Mouse (Mus musculus) forebrain, postnatal 0 days (tissue): ENCODE measurements at regions not wholly inside any gene's neighbourhood (a gene's known extent, or its start where the extent isn't known, plus 50 kb on each side); places are given as distances from the start of the nearest gene placed in this dataset.
A peak's percentile ranks its signal among the peaks of the same experiment; 100 is the strongest.

ENCODE experiments used
- ATAC-seq: fragments of 200-750 bp; cut with Nextera tagmentation; 2 replicates; pipeline ENCODE4 v1.8.0; 2017; ENCODE audit warnings: mild to moderate bottlenecking, moderate library complexity
- DNase-seq: peaks from one replicate; pipeline ENCODE4 v3.0.0-alpha.2; 2015
- H3K27ac ChIP-seq: fragments of 300-500 bp; sonication (generic); 2 replicates; pipeline ENCODE4 v1.5.1; 2014; ENCODE audit warnings: low read depth, mild to moderate bottlenecking, antibody characterized with exemption, low read length, moderate library complexity, mixed read lengths
- H3K27me3 ChIP-seq: fragments of 300-500 bp; sonication (generic); 2 replicates; pipeline ENCODE4 v1.6.1; 2014; ENCODE audit warnings: mild to moderate bottlenecking, low read length, mixed read lengths; ENCODE audit not compliant: insufficient read depth
- H3K36me3 ChIP-seq: fragments of 300-500 bp; sonication (generic); 2 replicates; pipeline ENCODE4 v1.6.1; 2014; ENCODE audit warnings: mild to moderate bottlenecking, moderate library complexity; ENCODE audit not compliant: insufficient read depth
- H3K4me1 ChIP-seq: fragments of 300-500 bp; sonication (generic); 2 replicates; pipeline ENCODE4 v1.6.1; 2014; ENCODE audit warnings: antibody characterized with exemption; ENCODE audit not compliant: insufficient read depth
- H3K4me2 ChIP-seq: fragments of 300-500 bp; sonication (generic); 2 replicates; pipeline ENCODE4 v1.6.1; 2014; ENCODE audit warnings: low read depth, mild to moderate bottlenecking, moderate library complexity
- H3K4me3 ChIP-seq: fragments of 300-500 bp; sonication (generic); 2 replicates; pipeline ENCODE4 v1.5.1; 2014; ENCODE audit warnings: low read depth, low read length, mixed read lengths
- H3K9ac ChIP-seq: fragments of 300-500 bp; sonication (generic); 2 replicates; pipeline ENCODE4 v1.6.1; 2014; ENCODE audit warnings: mild to moderate bottlenecking
- H3K9me3 ChIP-seq: fragments of 300-500 bp; sonication (generic); 2 replicates; pipeline ENCODE4 v1.6.1; 2016; ENCODE audit warnings: low read length
- CTCF ChIP-seq: sonication (generic); IDR thresholded peaks from 2 replicates; pipeline ENCODE4 v1.5.1; 2016; ENCODE audit warnings: antibody characterized with exemption, control low read depth, low read depth
- WGBS: fragments of 180-500 bp; shearing (Covaris S2); extraction: QIAGEN DNeasy Blood & Tissue Kit; methylation state at CpG from one replicate; pipeline ENCODE4 v1.1.7; 2014; 5-methylcytosine and 5-hydroxymethylcytosine counted together

DNA sequence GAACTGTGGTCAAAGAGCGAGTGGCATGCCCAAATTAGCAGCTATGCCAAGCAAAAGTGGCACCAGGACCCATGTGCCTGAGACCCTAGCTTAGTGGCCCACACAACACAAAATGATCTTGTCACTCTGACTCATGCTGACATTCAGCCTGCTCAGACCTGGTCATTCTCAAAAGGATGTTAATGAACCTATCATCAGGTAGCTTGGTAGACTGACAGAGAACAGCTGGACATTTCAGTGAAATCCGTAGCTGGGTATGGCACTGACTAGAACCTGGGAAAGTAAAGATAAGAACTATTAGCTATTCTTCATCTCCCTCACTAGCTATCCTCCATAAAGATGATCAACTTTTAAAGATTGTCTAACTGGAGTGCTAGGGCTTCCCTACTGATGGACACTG, 188.5 kb downstream of the Nr2f2 start:
- DNase-seq (no peak), ATAC-seq (no peak)
- Histone ChIP-seq H3K27ac (no peak overlapping the region), H3K27me3 (peaks cover 34% of the 10 kb centered on the region), H3K9me3 (no peaks in the 10 kb centered on the region), H3K36me3 (no peaks in the 10 kb centered on the region), H3K4me3 (no peak overlapping the region), H3K4me1 (no peaks in the 10 kb centered on the region), H3K4me2 (no peak overlapping the region), H3K9ac (no peak overlapping the region)
- TF ChIP-seq CTCF, result no peak
- 81% methylated on average over 2 of the region's 2 CpGs for WGBS

DNA sequence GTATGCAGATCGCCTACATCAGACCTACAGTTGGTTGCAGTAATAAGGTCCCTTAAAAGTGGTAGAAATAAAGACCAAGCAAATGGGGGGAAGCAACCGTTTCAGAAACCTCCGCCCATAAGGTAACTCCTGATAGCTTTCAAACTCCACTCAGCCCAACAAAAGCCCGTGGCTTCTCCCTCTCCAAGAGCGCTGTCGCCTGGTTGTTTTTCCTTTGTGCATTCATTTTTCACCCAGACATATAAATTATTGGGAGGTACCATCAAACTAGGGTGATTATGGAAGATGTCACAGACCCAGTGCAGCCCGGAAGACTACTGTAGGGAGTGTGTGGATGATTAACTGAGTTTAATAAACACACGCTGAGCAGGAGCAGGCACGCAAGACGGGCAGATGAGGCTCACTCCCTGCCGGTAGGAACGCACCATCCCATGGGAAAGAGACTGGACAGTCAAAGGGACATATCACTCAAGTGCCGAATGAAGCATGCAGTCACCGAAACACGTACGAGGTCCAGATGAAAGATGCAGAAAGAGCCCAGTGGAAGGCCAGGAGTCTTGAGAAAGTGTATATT, 189.8 kb downstream of the Nr2f2 start:
- 78% methylated on average over 16 of the region's 16 CpGs for WGBS
- Histone ChIP-seq H3K36me3 (no peaks in the 10 kb centered on the region), H3K4me1 (no peaks in the 10 kb centered on the region), H3K9me3 (no peaks in the 10 kb centered on the region), H3K27me3 (peaks cover 38% of the 10 kb centered on the region), H3K27ac (no peak overlapping the region), H3K4me3 (no peak overlapping the region), H3K9ac (no peak overlapping the region), H3K4me2 (no peak overlapping the region)
- DNase-seq, result no peak
- no peak for ATAC-seq
- TF ChIP-seq CTCF, result no peak

DNA sequence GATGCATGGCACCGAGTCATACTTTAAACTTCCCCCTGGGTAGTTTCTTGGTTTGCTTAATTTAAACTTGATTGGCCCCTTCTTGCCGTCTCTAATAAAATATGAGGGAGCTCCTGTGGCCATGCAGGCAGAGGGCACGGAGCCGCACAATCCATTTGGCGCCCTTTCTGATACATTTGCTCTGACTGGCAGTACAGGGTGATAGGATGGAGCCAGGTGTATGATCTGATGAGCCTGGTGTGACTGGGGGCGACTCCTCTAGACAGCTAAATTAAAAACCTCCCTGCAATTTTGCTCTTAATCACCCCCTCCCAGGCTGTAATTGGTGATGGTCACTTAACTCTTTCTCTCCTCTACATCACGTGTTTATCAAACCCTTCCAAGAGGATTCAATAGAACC, 190.4 kb downstream of the Nr2f2 start:
- ATAC-seq (no peak), DNase-seq (no peak)
- no peaks in the 10 kb centered on the region for H3K36me3 ChIP-seq
- H3K9me3 ChIP-seq, result no peaks in the 10 kb centered on the region
- H3K9ac ChIP-seq, result no peak overlapping the region
- H3K4me1 ChIP-seq, result no peaks in the 10 kb centered on the region
- H3K27me3 ChIP-seq, result peaks cover 40% of the 10 kb centered on the region
- H3K4me3 ChIP-seq, result no peak overlapping the region
- 71% methylated on average over 7 of the region's 7 CpGs for WGBS
- no peak for TF ChIP-seq CTCF
- H3K27ac ChIP-seq, result no peak overlapping the region
- no peak overlapping the region for H3K4me2 ChIP-seq

DNA sequence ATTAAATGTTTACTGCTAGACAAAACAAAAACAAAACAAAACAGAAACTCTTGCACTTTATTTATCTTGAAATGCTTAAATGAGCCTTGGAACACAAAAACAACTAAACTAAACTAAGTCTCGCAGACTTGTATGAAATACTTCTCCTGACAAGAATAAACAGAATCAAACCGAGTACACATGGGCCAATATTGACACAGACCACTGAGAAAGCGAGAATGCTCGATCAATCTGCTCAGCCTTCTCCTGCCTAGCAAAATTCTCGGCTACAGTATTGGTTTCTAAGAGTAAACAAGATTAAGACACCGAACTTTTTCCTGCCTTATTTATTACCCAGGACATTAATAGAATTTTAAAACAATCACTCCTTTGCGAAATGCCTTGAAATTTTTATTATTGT, 194.1 kb downstream of the Nr2f2 start:
- H3K9ac ChIP-seq, result no peak overlapping the region
- WGBS, result 47% methylated on average over 7 of the region's 7 CpGs
- DNase-seq (peak; percentile 52), ATAC-seq (no peak)
- H3K4me3 ChIP-seq, result no peak overlapping the region
- no peaks in the 10 kb centered on the region for H3K4me1 ChIP-seq
- H3K27ac ChIP-seq, result no peak overlapping the region
- TF ChIP-seq CTCF, result no peak
- H3K27me3 ChIP-seq, result peaks cover 62% of the 10 kb centered on the region
- no peaks in the 10 kb centered on the region for H3K9me3 ChIP-seq
- no peaks in the 10 kb centered on the region for H3K36me3 ChIP-seq
- H3K4me2 ChIP-seq, result no peak overlapping the region

DNA sequence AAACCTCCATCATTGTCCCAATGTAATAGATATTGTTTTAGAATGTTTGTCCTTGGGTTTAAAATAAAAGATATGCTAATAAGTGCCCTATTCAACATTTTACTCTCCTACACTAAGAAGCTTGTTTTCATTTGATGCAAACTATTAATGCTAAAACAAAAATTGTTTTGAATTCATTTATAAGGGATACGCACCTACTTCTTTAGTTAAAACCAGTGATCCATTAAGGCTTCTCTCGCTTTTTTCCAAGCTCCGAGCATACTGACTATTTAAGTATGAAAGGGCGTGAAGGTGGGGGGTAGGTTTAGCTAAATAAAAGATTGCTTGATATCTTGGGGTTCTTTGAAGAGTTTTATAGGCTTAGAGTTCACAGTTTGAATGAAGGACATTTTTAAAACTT, 195.1 kb downstream of the Nr2f2 start:
- peak; percentile 30 for DNase-seq
- Histone ChIP-seq H3K9me3 (no peaks in the 10 kb centered on the region), H3K9ac (no peak overlapping the region), H3K4me1 (no peaks in the 10 kb centered on the region), H3K4me3 (no peak overlapping the region), H3K36me3 (no peaks in the 10 kb centered on the region), H3K27me3 (peaks cover 63% of the 10 kb centered on the region), H3K4me2 (no peak overlapping the region), H3K27ac (no peak overlapping the region)
- no peak for ATAC-seq
- WGBS, result 17% methylated on average over 4 of the region's 4 CpGs
- no peak for TF ChIP-seq CTCF

DNA sequence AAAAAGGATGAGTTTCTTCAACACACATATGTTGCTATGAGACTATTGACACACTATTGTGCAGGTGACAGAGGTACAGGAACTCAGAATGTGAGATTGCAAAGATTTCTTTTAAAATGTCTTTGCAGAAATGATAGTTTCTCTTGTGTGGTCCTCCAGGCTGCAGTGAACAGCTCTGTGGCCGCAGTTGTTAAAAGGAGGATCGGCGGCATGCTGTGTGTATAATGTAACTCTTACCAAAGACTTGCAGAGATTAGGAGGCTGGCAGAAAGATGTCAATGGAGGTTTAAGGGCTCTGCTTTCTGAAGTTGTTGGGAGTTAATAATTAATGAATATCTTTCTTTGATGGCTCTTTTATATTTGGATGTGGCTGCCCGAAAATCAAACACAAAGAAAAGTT, 198.5 kb downstream of the Nr2f2 start:
- no peaks in the 10 kb centered on the region for H3K9me3 ChIP-seq
- ATAC-seq (no peak), DNase-seq (no peak)
- 21% methylated on average over 4 of the region's 4 CpGs for WGBS
- H3K4me1 ChIP-seq, result no peaks in the 10 kb centered on the region
- H3K36me3 ChIP-seq, result no peaks in the 10 kb centered on the region
- H3K27ac ChIP-seq, result no peak overlapping the region
- H3K27me3 ChIP-seq, result peaks cover 75% of the 10 kb centered on the region
- no peak overlapping the region for H3K4me3 ChIP-seq
- no peak overlapping the region for H3K9ac ChIP-seq
- H3K4me2 ChIP-seq, result no peak overlapping the region
- no peak for TF ChIP-seq CTCF

DNA sequence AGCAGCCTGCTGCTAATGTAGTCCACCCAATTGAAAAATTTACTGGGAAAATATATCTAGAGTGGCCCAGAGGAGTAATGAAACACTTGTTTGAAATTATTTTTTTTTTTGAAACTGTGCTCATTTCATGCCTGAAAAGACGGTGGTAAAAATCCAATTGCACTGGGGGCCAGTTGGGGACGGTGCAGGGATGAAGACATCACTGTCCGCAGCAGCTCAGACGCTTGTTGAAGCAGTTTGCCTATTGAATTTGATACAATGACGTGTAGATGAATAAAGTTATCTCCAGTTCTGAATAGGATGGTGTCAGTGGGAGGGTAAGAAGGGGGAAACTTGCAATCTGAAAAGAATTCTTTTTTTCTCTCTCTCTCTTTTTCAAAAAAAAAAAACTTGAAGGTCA, 200.5 kb downstream of the Nr2f2 start:
- no peaks in the 10 kb centered on the region for H3K9me3 ChIP-seq
- peaks cover 69% of the 10 kb centered on the region for H3K27me3 ChIP-seq
- no peak for DNase-seq

DNA sequence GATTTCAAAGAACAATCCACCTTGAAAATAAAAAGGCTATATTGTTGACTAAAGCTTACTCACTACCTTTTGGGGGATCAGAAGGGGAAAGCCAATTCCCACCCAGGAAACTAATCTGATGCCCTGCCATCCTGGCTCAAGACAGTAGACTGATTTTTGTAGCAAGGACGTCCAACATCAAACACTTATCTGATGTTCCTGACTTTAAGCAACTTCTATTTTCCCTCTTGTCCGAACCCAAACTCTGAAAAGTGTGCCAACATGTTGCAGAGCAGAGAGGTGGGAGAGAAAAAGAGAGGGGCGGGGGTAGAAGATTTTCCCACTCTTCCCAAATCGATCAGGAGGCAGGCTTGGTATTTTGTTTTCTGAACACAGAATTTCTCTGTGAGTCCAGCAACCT, 201.0 kb downstream of the Nr2f2 start:
- no peaks in the 10 kb centered on the region for H3K4me1 ChIP-seq
- no peak overlapping the region for H3K4me2 ChIP-seq
- DNase-seq (no peak), ATAC-seq (no peak)
- TF ChIP-seq CTCF, result no peak
- H3K9ac ChIP-seq, result no peak overlapping the region
- H3K9me3 ChIP-seq, result no peaks in the 10 kb centered on the region
- H3K27me3 ChIP-seq, result peaks cover 64% of the 10 kb centered on the region
- 28% methylated on average over 4 of the region's 4 CpGs for WGBS
- H3K36me3 ChIP-seq, result no peaks in the 10 kb centered on the region
- no peak overlapping the region for H3K4me3 ChIP-seq
- no peak overlapping the region for H3K27ac ChIP-seq

More for the DNA sequence above, 200.5 kb downstream of the Nr2f2 start:
- no peak for TF ChIP-seq CTCF
- Histone ChIP-seq H3K27ac (no peak overlapping the region), H3K4me2 (no peak overlapping the region), H3K9ac (no peak overlapping the region), H3K4me1 (no peaks in the 10 kb centered on the region), H3K36me3 (no peaks in the 10 kb centered on the region), H3K4me3 (no peak overlapping the region)
- no peak for ATAC-seq
- 26% methylated on average over 5 of the region's 5 CpGs for WGBS
